Mouse (Mus musculus): Measurements from ENCODE around the gene 4930407I10Rik. TPM values are rescaled to one million over a fixed set of nuclear protein-coding genes. Genes with fewer than 3 reads are reported as not detected.

The 4930407I10Rik gene
- 0.01 TPM in 1 of 2 replicates, not detected in the other for polyA plus RNA-seq (2012; rRNA removed)

DNA sequence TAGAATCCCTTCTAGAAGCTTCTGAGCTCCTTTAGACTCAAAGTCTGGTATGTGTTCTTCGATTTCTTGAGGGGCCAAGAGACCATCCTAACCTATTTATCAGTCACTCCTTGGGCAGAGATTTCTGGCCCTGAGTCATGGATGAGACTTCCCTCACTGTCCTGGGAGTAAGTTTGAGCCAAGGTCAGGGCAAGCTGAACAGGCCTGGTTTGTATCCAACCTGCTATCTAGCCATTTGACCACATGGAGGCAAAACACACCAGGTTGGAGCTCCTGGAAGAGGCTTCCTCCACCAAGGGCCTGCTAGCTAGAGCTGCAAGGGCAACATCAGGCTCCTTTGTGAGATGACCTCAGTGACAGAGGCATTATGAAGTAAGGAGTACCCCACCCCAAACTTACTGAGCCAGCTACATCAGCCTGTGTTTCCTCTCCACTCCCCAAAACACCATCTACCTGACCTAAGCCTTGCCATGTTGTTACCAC is at the start of gene 4930407I10Rik:
4930407I10Rik (plus strand) TSS at position 433 of the 483 bp plus-strand sequence.

DNA sequence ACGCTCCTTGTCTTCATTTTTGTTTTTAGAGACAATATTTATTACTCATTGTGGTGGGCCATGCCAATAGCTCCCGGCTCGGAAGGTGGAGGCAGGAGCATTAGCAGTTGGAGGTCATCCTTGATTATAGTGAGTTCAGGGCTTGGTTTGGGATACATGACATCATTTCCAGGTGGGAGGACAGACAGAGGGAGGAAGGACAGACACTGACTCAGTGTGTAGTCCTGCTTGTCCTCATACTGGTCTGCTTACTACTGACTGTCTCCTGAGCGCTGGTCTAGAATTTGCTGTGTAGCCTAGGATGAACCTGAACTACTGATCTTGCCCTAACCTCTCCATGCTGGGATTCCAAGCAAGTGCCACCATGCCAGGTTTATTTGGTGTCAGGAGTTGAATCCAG is 25.2 kb upstream of the 4930407I10Rik start, which contains the start of gene Desi1:
Desi1 (minus strand) TSS at position 101 of the 400 bp plus-strand sequence.

DNA sequence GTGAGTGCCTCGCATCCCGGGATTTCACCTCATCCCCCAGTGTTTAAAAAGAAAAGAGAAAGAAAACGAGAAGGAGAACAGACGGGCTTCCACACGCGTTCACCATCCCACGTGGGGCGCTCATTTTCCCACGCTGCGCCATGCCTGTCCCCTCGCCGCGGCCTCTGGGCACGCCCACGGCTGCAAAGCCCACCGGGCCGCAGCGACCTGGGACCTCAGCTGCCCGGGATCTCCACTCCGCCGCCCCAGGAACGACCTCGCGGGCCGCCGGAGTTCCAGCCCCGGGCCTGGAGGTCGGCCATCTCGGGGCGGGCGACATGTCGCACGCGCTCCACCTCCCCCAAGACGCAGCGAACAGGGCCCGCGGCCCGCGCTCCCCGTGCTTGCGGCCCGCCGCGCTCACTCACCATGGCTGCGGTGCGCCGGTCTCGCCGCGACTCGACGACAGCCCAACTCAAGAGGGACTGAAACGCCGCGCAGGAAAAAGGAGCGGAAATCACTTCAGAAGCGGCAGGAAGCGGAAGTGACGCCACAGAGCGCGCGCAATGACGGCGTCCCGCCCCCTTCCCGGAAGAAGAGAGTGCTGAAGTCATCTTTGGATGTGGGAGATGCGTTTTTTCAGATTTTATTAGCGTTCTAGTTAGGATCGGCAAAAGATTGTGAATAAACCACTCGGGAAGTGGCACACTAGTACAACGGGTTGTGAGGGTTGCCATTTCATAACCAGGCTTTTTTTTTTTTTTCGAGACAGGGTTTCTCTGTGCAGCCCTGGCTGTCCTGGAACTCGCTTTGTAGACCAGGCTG is 11.7 kb upstream of the 4930407I10Rik start, which contains the start of gene Snu13:
Snu13 (minus strand) TSS at position 519 of the 804 bp plus-strand sequence.

DNA sequence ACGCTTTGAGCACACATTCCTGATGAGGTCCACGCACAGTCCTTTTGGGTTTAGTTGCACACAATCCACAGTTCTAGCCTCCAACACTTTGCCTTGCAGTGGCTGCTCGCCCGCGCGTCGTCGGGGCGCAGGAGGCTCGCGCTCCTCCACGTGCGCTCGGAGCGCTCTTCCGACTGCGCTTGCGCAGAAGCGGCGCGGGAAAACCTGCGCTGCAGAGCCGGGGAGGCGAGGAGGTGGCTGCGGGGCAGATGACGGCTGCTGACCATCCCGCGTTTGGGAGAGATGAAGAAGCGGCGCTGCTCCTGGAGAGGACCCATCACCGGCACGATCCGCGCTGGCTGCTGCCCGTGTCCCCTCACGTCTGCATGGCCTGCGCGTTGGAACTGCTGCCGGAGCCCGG is 10.9 kb downstream of the 4930407I10Rik start, which contains the start of gene Mei1:
Mei1 (plus strand) TSS at position 99 of the 400 bp plus-strand sequence.

Other genes starting within 250 kb of the 4930407I10Rik start
- 15.6 and 16.6 TPM in 2 replicates for gene Tob2, start 200.4 kb upstream of the 4930407I10Rik start, polyA plus RNA-seq (2012; rRNA removed)
- 134 and 140 TPM in 2 replicates for gene Phf5a, start 187.2 kb upstream of the 4930407I10Rik start, polyA plus RNA-seq (2012; rRNA removed)
- 153 and 168 TPM in 2 replicates for gene Aco2, start 186.8 kb upstream of the 4930407I10Rik start, polyA plus RNA-seq (2012; rRNA removed)
- 22.2 and 24.0 TPM in 2 replicates for gene Polr3h, start 132.9 kb upstream of the 4930407I10Rik start, polyA plus RNA-seq (2012; rRNA removed)
- gene Csdc2, start 122.4 kb upstream of the 4930407I10Rik start, polyA plus RNA-seq (2012; rRNA removed), result 11.6 and 15.1 TPM in 2 replicates
- gene Pmm1, start 98.2 kb upstream of the 4930407I10Rik start, polyA plus RNA-seq (2012; rRNA removed), result 37.8 and 50.3 TPM in 2 replicates
- gene 1700029P11Rik, start 78.6 kb upstream of the 4930407I10Rik start, polyA plus RNA-seq (2012; rRNA removed), result not detected in 2 replicates
- gene Xrcc6, start 71.3 kb upstream of the 4930407I10Rik start, polyA plus RNA-seq (2012; rRNA removed), result 39.3 and 44.3 TPM in 2 replicates
- gene Desi1, start 25.3 kb upstream of the 4930407I10Rik start, polyA plus RNA-seq (2012; rRNA removed), result 20.3 and 29.7 TPM in 2 replicates
- gene Snu13, start 11.6 kb upstream of the 4930407I10Rik start, polyA plus RNA-seq (2012; rRNA removed), result 88.9 and 164 TPM in 2 replicates
- gene Mei1, start 10.8 kb downstream of the 4930407I10Rik start, polyA plus RNA-seq (2012; rRNA removed), result 0.06 and 0.10 TPM in 2 replicates
- gene Ccdc134, start 68.8 kb downstream of the 4930407I10Rik start, polyA plus RNA-seq (2012; rRNA removed), result 23.7 and 25.0 TPM in 2 replicates
- gene Srebf2, start 88.0 kb downstream of the 4930407I10Rik start, polyA plus RNA-seq (2012; rRNA removed), result 120 and 126 TPM in 2 replicates
- gene Shisa8, start 153.7 kb downstream of the 4930407I10Rik start, polyA plus RNA-seq (2012; rRNA removed), result 0.57 and 1.2 TPM in 2 replicates
- gene Tnfrsf13c, start 165.2 kb downstream of the 4930407I10Rik start, polyA plus RNA-seq (2012; rRNA removed), result 0.14 and 0.28 TPM in 2 replicates
- gene Cenpm, start 185.6 kb downstream of the 4930407I10Rik start, polyA plus RNA-seq (2012; rRNA removed), result 45.2 and 65.4 TPM in 2 replicates
- 6.7 and 13.2 TPM in 2 replicates for gene 1500009C09Rik, start 193.2 kb downstream of the 4930407I10Rik start, polyA plus RNA-seq (2012; rRNA removed)
- 154 and 257 TPM in 2 replicates for gene Sept3, start 215.7 kb downstream of the 4930407I10Rik start, polyA plus RNA-seq (2012; rRNA removed)
- gene Wbp2nl, start 239.8 kb downstream of the 4930407I10Rik start, polyA plus RNA-seq (2012; rRNA removed), result 0.18 and 0.19 TPM in 2 replicates